Mouse (Mus musculus): ENCODE results near the gene Myl4. TPM values are rescaled to one million over a fixed set of nuclear protein-coding genes. Genes with fewer than 3 reads are reported as not detected.

The Myl4 gene
- total RNA-seq (2023) = 2.0 TPM

GRCm38 (mm10) chr11:104550406-104550974 lies at the start of gene Myl4, which contains the start of gene Cdc27:
Myl4 (plus strand) TSS chr11:104550663.
Cdc27 (minus strand) TSS chr11:104550620.

GRCm38 (mm10) chr11:104607491-104608245 lies 57.2 kb downstream of the Myl4 start, which contains the start of gene Itgb3:
Itgb3 (plus strand) TSS chr11:104608000.

Other genes with a start within 250 kb of the Myl4 start
- 144 TPM for gene Kansl1, start 81.8 kb upstream of the Myl4 start, total RNA-seq (2023)
- gene Cdc27, start within 50 bp of the Myl4 start, total RNA-seq (2023) = 47.3 TPM
- 134 TPM for gene Itgb3, start 57.3 kb downstream of the Myl4 start, total RNA-seq (2023)
- gene Gm11639, start 135.0 kb downstream of the Myl4 start, total RNA-seq (2023) = 0.12 TPM

Measured in CD4-positive naive resting alpha-beta T cell, adult 76 days (primary cell).